Mouse (Mus musculus) small intestine, adult 2 months (tissue): ENCODE results near the gene Trim9. TPM values are rescaled to one million over a fixed set of nuclear protein-coding genes. Genes with fewer than 3 reads are reported as not detected.

Experiments used
- H3K27ac ChIP-seq: fragments of 200-500 bp; 2 replicates; pipeline ENCODE4 v1.5.1; 2012; ENCODE audit warnings: low read depth, low read length, control low read depth, inconsistent platforms; ENCODE audit not compliant: insufficient read depth
- H3K27me3 ChIP-seq: fragments of 200-500 bp; 2 replicates; pipeline ENCODE4 v1.6.1; 2012; ENCODE audit warnings: mild to moderate bottlenecking, moderate library complexity, low read length, inconsistent platforms; ENCODE audit not compliant: control insufficient read depth, insufficient read depth
- H3K36me3 ChIP-seq: fragments of 200-500 bp; 2 replicates; pipeline ENCODE4 v1.6.1; 2012; ENCODE audit warnings: mild to moderate bottlenecking, low read length, control low read depth, inconsistent platforms; ENCODE audit not compliant: control insufficient read depth, insufficient read depth
- H3K4me1 ChIP-seq: fragments of 200-500 bp; 2 replicates; pipeline ENCODE4 v1.6.1; 2012; ENCODE audit warnings: low read length, inconsistent platforms, mixed read lengths; ENCODE audit not compliant: control insufficient read depth, insufficient read depth, insufficient read length
- H3K4me3 ChIP-seq: fragments of 200-500 bp; 2 replicates; pipeline ENCODE4 v1.5.1; 2012; ENCODE audit warnings: low read depth, mild to moderate bottlenecking, control low read depth, inconsistent platforms, low read length, moderate library complexity
- CTCF ChIP-seq: fragments of 200-500 bp; IDR thresholded peaks from 2 replicates; pipeline ENCODE4 v1.5.1; 2012; ENCODE audit warnings: low read depth, mild to moderate bottlenecking, control low read depth, inconsistent platforms, low read length, moderate library complexity, mixed read lengths; ENCODE audit not compliant: insufficient replicate concordance, insufficient read length; ENCODE audit errors: extremely low read depth
- POLR2A ChIP-seq: fragments of 200-500 bp; IDR thresholded peaks from 2 replicates; pipeline ENCODE4 v1.6.1; 2012; ENCODE audit warnings: low read depth, mild to moderate bottlenecking, control low read depth, inconsistent platforms, low read length, moderate library complexity
- WGBS: fragments of 180-500 bp; shearing (Covaris S2); methylation state at CpG from one replicate; pipeline ENCODE4 v1.1.7; 2018; 5-methylcytosine and 5-hydroxymethylcytosine counted together
- polyA plus RNA-seq: library from polyadenylated mRNA; depleted of rRNA; stranded (reverse); fragments of >200 nt; gene quantifications from 2 replicates; pipeline ENCODE4 v1.2.3, GENCODE M21; 2012; rRNA removed

Gene Trim9
- polyA plus RNA-seq, 1 experiment: 0.15 TPM

DNA sequence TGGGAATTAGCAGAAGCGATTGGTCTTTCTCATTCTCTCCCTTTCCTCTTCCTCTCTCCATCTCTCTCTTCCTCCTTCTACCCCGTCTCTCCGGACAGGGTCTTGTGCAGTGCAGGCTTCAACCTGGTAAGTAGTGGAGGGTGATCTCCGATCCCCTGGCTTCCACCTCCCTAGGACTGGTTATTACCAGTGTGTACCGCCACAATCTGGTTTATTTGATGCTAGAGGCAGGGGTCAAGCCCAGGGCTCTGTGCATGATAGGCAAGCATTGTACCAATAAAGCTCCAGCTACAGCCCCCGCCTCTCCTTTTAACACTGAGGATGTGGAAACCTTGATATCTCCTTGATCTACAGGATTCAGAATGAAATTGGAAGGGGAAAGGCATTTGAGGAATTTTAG lies 133.8 kb downstream of the Trim9 start:
- Histone ChIP-seq H3K27me3 (no peaks in the 10 kb centered on the region), H3K4me3 (no peak overlapping the region), H3K27ac (no peak overlapping the region), H3K36me3 (no peaks in the 10 kb centered on the region), H3K4me1 (no peaks in the 10 kb centered on the region)
- 78% methylated on average over 6 of the region's 6 CpGs for WGBS
- TF ChIP-seq CTCF: no peak
- TF ChIP-seq POLR2A: no peak

DNA sequence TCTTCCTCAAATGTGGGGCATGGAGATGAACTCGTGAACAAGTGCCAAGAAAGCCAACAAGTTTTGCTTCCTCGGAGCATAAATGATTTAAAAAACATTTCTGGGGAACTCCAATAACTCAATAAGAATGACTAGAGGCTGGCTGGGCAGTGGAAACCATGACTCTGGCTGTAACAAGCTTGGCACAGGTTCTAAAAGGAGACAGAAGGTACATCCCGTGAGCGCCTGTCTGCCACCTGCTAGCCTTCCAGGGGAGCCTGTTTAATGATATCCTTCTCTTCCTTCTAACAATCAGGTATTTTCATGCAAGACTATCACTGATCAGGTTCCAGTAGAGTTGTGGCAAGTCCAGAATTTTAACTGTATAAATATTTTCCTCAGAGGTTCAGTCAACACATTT lies 134.9 kb downstream of the Trim9 start:
- TF ChIP-seq POLR2A: no peak
- TF ChIP-seq CTCF: no peak
- Histone ChIP-seq H3K27me3 (no peaks in the 10 kb centered on the region), H3K36me3 (no peaks in the 10 kb centered on the region), H3K4me1 (no peaks in the 10 kb centered on the region), H3K4me3 (no peak overlapping the region), H3K27ac (no peak overlapping the region)
- WGBS: 69% methylated on average over 4 of the region's 4 CpGs

DNA sequence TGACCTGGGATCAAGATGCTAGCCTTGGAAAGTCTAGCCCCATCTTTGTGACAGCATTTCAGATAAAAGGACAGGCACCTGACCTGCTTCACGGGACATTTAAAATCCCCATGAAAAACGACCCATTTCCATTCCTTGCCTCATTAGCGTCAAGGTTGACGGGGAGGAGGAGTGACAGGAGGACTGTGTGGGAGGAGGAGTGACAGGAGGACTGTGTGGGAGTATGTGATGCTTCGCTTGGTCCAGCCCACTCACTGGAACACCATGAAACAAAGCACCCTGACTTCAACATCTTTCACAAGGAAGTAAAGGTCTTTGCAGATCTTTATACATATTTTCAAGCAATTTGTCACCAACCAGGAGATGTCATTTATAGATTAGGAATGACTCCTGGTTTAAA lies 139.2 kb downstream of the Trim9 start:
- TF ChIP-seq CTCF: no peak
- no peak for TF ChIP-seq POLR2A

DNA sequence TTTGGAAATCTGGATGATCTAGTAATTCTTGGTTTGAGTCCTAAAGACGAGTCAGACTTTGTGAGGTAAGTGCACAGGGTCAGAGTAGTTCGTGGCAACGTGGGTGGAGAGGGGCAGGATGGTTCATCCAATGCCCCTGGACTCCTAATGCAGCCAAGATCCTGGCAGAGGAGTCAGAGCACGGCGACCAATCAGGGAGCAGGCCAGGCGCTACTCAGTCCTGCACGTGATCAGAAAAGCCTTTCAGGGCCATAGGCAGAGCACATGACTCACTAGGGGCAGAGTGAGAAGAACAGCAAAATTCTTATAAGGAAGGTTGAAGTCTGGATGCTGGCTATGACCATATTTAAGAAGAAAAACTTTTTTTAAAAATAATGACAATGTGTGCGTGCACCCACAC lies 143.0 kb downstream of the Trim9 start:
- H3K27me3 ChIP-seq: no peaks in the 10 kb centered on the region
- H3K4me3 ChIP-seq: no peak overlapping the region
- WGBS: 78% methylated on average over 8 of the region's 8 CpGs
- H3K36me3 ChIP-seq: no peaks in the 10 kb centered on the region
- H3K27ac ChIP-seq: no peak overlapping the region
- TF ChIP-seq CTCF (no peak), POLR2A (no peak)
- H3K4me1 ChIP-seq: no peaks in the 10 kb centered on the region

More for the DNA sequence above, 139.2 kb downstream of the Trim9 start:
- Histone ChIP-seq H3K4me3 (no peak overlapping the region), H3K36me3 (no peaks in the 10 kb centered on the region), H3K27ac (no peak overlapping the region), H3K4me1 (no peaks in the 10 kb centered on the region), H3K27me3 (no peaks in the 10 kb centered on the region)
- 63% methylated on average over 5 of the region's 5 CpGs for WGBS

DNA sequence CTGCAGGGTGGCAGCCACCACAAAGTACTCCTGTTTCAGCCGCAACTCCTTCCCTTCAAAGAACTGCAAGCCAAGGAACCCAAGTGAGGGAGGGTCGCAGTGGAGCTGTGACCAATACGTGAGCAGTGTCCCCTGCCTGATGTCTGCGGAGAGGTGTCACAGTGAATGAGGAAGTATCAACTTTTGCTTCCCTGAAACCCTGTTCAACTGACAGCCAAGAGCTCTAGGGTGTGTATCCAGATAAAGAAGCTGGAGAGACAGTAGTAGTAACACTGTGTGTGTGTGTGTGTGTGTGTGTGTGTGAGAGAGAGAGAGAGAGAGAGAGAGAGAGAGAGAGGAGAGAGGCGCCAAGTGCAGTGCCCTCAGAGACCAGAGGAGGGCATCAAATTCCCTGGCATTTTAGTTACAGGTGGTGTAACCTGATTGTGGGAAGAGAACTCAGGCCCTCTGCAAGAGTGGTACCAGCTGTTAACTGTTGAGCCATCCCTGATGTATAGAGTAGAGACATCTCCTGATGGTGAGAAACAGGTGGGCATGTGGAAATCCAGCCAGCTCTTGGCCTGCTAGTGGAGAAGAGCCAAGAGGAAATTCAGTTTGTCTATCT lies 145.4 kb downstream of the Trim9 start:
- TF ChIP-seq CTCF (no peak), POLR2A (no peak)
- WGBS: 70% methylated on average over 5 of the region's 5 CpGs
- H3K27me3 ChIP-seq: no peaks in the 10 kb centered on the region
- H3K36me3 ChIP-seq: no peaks in the 10 kb centered on the region
- H3K4me1 ChIP-seq: no peaks in the 10 kb centered on the region
- H3K27ac ChIP-seq: no peak overlapping the region
- no peak overlapping the region for H3K4me3 ChIP-seq

DNA sequence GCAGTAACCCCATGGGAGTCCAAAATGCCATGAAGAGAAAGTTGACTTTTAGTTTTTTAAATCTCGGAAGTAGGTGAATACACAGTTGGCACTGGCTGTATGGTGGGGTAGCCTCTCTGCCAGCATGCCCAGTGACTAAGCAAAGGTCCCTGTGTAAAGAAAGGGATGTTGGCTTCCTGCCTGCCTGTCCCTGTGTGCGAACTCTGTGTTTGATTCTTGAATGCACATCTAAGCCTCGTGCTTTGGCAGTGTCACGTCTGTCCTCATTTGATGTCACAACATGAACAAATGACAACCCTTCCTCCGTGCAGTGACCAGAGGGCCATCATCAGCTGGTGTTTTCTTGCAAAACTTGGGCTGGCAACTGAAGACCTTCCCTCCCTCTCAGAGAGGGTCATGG lies 151.1 kb downstream of the Trim9 start:
- no peaks in the 10 kb centered on the region for H3K4me1 ChIP-seq
- TF ChIP-seq POLR2A (no peak), CTCF (no peak)
- no peak overlapping the region for H3K4me3 ChIP-seq
- no peak overlapping the region for H3K27ac ChIP-seq
- H3K36me3 ChIP-seq: no peaks in the 10 kb centered on the region
- no peaks in the 10 kb centered on the region for H3K27me3 ChIP-seq
- WGBS: 87% methylated on average over 5 of the region's 5 CpGs

DNA sequence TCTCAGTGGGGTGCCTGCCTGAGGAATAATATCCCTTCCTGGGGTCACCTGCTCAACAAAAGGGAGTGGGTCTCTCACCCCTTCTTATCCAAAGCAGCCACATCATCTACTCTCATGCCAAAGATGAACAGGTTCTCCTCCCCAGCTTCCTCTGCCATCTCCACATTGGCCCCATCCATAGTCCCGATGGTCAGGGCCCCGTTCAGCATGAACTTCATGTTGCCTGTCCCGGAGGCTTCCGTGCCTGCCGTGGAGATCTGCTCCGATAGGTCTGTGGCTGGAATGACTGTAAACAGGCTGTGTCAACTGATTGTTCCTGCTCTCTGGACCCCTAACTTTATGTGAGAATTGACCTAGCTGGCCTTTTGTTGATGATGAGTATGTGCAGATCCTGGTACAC lies 152.0 kb downstream of the Trim9 start:
- 92% methylated on average over 6 of the region's 6 CpGs for WGBS

More for the DNA sequence above, 152.0 kb downstream of the Trim9 start:
- TF ChIP-seq POLR2A (no peak), CTCF (no peak)
- no peak overlapping the region for H3K4me3 ChIP-seq
- H3K27ac ChIP-seq: no peak overlapping the region
- no peaks in the 10 kb centered on the region for H3K27me3 ChIP-seq
- no peaks in the 10 kb centered on the region for H3K4me1 ChIP-seq
- H3K36me3 ChIP-seq: no peaks in the 10 kb centered on the region

Other genes starting within 250 kb of the Trim9 start
- gene Nin, start 233.9 kb downstream of the Trim9 start, polyA plus RNA-seq: 1.2 and 4.0 TPM in 2 replicates
- gene Abhd12b, start 193.5 kb downstream of the Trim9 start, polyA plus RNA-seq: not detected in 2 replicates
- 2.2 and 2.8 TPM in 2 replicates for gene Pygl, start 116.1 kb downstream of the Trim9 start, polyA plus RNA-seq
- gene Tmx1, start 105.5 kb upstream of the Trim9 start, polyA plus RNA-seq: 0.94 and 2.1 TPM in 2 replicates